Mouse (Mus musculus) testis, adult 2 months (tissue): ENCODE results near the gene Inafm1.

Source experiments
- CTCF ChIP-seq: fragments of 200-500 bp; IDR thresholded peaks from 2 replicates; pipeline ENCODE4 v1.5.1; 2012; ENCODE audit warnings: low read depth, mild to moderate bottlenecking, inconsistent platforms, low read length, moderate library complexity; ENCODE audit not compliant: control insufficient read depth, insufficient read depth, insufficient replicate concordance
- POLR2A ChIP-seq: fragments of 200-500 bp; IDR thresholded peaks from 2 replicates; pipeline ENCODE4 v1.6.1; 2012; ENCODE audit warnings: low read depth, mild to moderate bottlenecking, inconsistent platforms, low read length, moderate library complexity; ENCODE audit not compliant: control insufficient read depth

DNA sequence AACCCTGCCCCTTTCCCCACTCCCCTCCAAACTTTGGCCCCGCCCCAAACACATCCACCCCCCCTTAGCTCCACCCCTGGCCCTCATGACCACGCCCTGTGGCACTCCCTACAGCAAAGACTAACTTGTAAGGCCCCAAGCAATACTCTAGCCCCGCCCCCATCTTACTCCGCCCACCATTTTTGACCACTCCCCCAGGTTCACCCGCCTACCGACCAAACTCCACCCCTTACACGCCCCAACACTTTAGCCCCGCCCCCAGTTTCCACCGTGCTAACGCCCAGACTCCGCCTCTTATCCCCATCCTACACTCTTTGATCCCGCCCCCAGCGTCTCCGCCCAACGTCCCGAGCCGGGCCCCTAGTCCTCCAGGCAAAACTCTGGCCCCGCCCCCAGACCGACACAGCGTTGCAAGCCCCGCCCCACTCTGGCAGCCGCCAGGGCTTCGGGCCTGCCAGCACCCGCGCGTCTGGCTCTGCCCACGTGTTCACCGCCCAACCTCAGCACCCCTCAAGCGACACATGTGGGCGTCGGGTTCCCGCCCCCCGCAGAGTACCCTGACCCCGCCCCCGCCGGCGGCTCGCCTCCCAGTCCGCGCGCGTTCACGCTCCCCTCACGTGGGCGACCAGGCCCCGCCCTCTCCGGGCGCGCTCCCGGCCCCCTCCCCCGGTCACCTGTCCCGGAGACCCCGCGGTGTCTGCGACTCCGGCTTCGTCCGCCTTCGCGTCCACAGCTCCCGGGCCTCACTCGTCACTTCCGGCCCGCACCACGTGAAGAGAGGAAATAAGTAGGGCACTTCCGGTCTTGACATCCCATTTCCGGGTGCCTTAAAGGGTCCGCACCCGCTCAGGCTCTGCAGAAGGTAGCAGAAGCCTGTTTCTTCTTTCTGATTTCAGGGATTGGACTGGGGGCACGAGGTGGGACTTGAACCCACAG, 12.9 kb upstream of the Inafm1 start, which contains the start of gene Ccdc9:
- TF ChIP-seq CTCF: no peak
- TF ChIP-seq POLR2A: peak; percentile 55; the same call in 1 of the 2 replicates
